Mouse (Mus musculus) MEL (cell line): ENCODE results near the gene Enox1.

ENCODE experiments used
- CTCF ChIP-seq, 3 experiments: IDR thresholded peaks in 2 of 3; conservative IDR thresholded peaks in 1 of 3; 2 replicates each; pipeline ENCODE4 v1.5.1; 2011 to 2012; ENCODE audit warnings: low read length in 3 of 3, low read depth in 2 of 3, mild to moderate bottlenecking in 2 of 3, improper control_type of control experiment in 1 of 3, inconsistent platforms in 1 of 3, mixed read lengths in 1 of 3, moderate library complexity in 1 of 3; ENCODE audit not compliant: control insufficient read depth in 1 of 3, insufficient read depth in 1 of 3, poor library complexity in 1 of 3, severe bottlenecking in 1 of 3
- MAX ChIP-seq: IDR thresholded peaks from 2 replicates; pipeline ENCODE4 v1.6.1; 2011; ENCODE audit warnings: low read length, improper control_type of control experiment
- NELFE ChIP-seq: IDR thresholded peaks from 2 replicates; pipeline ENCODE4 v1.6.1; 2011; ENCODE audit warnings: low read depth, low read length, improper control_type of control experiment
- USF2 ChIP-seq, 2 experiments: IDR thresholded peaks; 2 replicates each; pipeline ENCODE4 v1.6.1; 2011 to 2012; ENCODE audit warnings: improper control_type of control experiment in 2 of 2, low read length in 2 of 2, borderline replicate concordance in 1 of 2, inconsistent platforms in 1 of 2, low read depth in 1 of 2, mild to moderate bottlenecking in 1 of 2; ENCODE audit not compliant: insufficient read depth in 1 of 2

GRCm38 (mm10) chr14:77473501-77473900 is 316.9 kb downstream of the Enox1 start:
- no peak for TF ChIP-seq USF2 (IDR thresholded peaks at IDR 0.05; ENCODE audit: borderline replicate concordance in 1 of 2, insufficient read depth in 1 of 2, low read depth in 1 of 2, low read length in 2 of 2)
- no peak for TF ChIP-seq CTCF (IDR thresholded peaks at IDR 0.05 in 2 of 3, conservative IDR thresholded peaks at IDR 0.05 in 1 of 3; ENCODE audit: control insufficient read depth in 1 of 3, insufficient read depth in 1 of 3, low read depth in 2 of 3, low read length in 3 of 3, poor library complexity in 1 of 3, severe bottlenecking in 1 of 3)
- TF ChIP-seq MAX: no peak
- no peak for TF ChIP-seq NELFE
